Mouse (Mus musculus): ENCODE measurements at regions not wholly inside any gene's neighbourhood (a gene's known extent, or its start where the extent isn't known, plus 50 kb on each side); places are given as distances from the start of the nearest gene placed in this dataset.

GRCm38 (mm10) chr12:16131028-16131739 is 314.5 kb upstream of the Trib2 start:
- TF ChIP-seq POLR2A (IDR thresholded peaks at IDR 0.05; ENCODE audit: low read depth, low read length) (no peak), CTCF (conservative IDR thresholded peaks at IDR 0.05; ENCODE audit: insufficient read depth, insufficient read length, low read depth, low read length) (no peak)

All from kidney, adult 2 months (tissue).